Mouse (Mus musculus) gastrocnemius, adult 2 months (tissue): ENCODE measurements at regions not wholly inside any gene's neighbourhood (a gene's known extent, or its start where the extent isn't known, plus 50 kb on each side); places are given as distances from the start of the nearest gene placed in this dataset.

ENCODE experiments used
- DNase-seq: peaks from one replicate; pipeline ENCODE4 v3.0.0; 2022
- H3K27ac ChIP-seq: fragments of 200-600 bp; 2 replicates; pipeline ENCODE4 v1.8.1; 2022; ENCODE audit warnings: mild to moderate bottlenecking
- H3K4me3 ChIP-seq: fragments of 200-600 bp; 2 replicates; pipeline ENCODE4 v1.8.1; 2022; ENCODE audit warnings: mild to moderate bottlenecking, moderate library complexity
- CTCF ChIP-seq: fragments of 200-600 bp; IDR thresholded peaks from 2 replicates; pipeline ENCODE4 v1.8.1; 2022; ENCODE audit warnings: antibody characterized with exemption, mild to moderate bottlenecking, moderate library complexity
- intact Hi-C: fragments of 180-260 bp; cut with DNase I; formaldehyde crosslinking; loops from one replicate; pipeline ENCODE4 v1.15.1; 2025

GRCm38 (mm10) chr5:51801486-51801885 lies 234.0 kb upstream of the Ppargc1a start:
- intact Hi-C loops: no loop called here
- H3K4me3 ChIP-seq: no peak overlapping the region
- H3K27ac ChIP-seq: no peak overlapping the region
- no peak for TF ChIP-seq CTCF
- DNase-seq: no peak

GRCm38 (mm10) chr5:51799371-51800035 lies 232.0 kb upstream of the Ppargc1a start:
- intact Hi-C loops: no loop called here
- no peak for TF ChIP-seq CTCF
- Histone ChIP-seq H3K4me3 (no peak overlapping the region), H3K27ac (no peak overlapping the region)
- DNase-seq: no peak

GRCm38 (mm10) chr5:51794097-51794496 lies 226.6 kb upstream of the Ppargc1a start:
- no peak for DNase-seq
- TF ChIP-seq CTCF: no peak
- H3K27ac ChIP-seq: no peak overlapping the region
- H3K4me3 ChIP-seq: no peak overlapping the region
- intact Hi-C loops: no loop called here

GRCm38 (mm10) chr5:51792950-51793349 lies 225.4 kb upstream of the Ppargc1a start:
- Histone ChIP-seq H3K4me3 (no peak overlapping the region), H3K27ac (no peak overlapping the region)
- no peak for DNase-seq
- intact Hi-C loops: no loop called here
- TF ChIP-seq CTCF: no peak

- DNase-seq: no peak
- no peak overlapping the region for H3K27ac ChIP-seq
- no peak overlapping the region for H3K4me3 ChIP-seq
- TF ChIP-seq CTCF: no peak
- intact Hi-C loops: no loop called here
Measured at GRCm38 (mm10) chr5:51788768-51789167, 221.2 kb upstream of the Ppargc1a start.

- Histone ChIP-seq H3K4me3 (no peak overlapping the region), H3K27ac (no peak overlapping the region)
- intact Hi-C loops: no loop called here
- no peak for TF ChIP-seq CTCF
- DNase-seq: no peak
Measured at GRCm38 (mm10) chr5:51783523-51783922, 216.0 kb upstream of the Ppargc1a start.

- intact Hi-C loops: no loop called here
- Histone ChIP-seq H3K27ac (no peak overlapping the region), H3K4me3 (no peak overlapping the region)
- DNase-seq: no peak
- TF ChIP-seq CTCF: no peak
Measured at GRCm38 (mm10) chr5:51783099-51783498, 215.6 kb upstream of the Ppargc1a start.

- Histone ChIP-seq H3K4me3 (no peak overlapping the region), H3K27ac (no peak overlapping the region)
- intact Hi-C loops: no loop called here
- TF ChIP-seq CTCF: no peak
- no peak for DNase-seq
Measured at GRCm38 (mm10) chr5:51775502-51776145, 208.1 kb upstream of the Ppargc1a start.

GRCm38 (mm10) chr5:51771655-51772054 lies 204.1 kb upstream of the Ppargc1a start:
- TF ChIP-seq CTCF: no peak
- Histone ChIP-seq H3K4me3 (no peak overlapping the region), H3K27ac (no peak overlapping the region)
- DNase-seq: no peak
- intact Hi-C loops: no loop called here

GRCm38 (mm10) chr5:51766111-51766510 lies 198.6 kb upstream of the Ppargc1a start:
- TF ChIP-seq CTCF: no peak

GRCm38 (mm10) chr5:51764416-51764815 lies 196.9 kb upstream of the Ppargc1a start:
- Histone ChIP-seq H3K4me3 (no peak overlapping the region), H3K27ac (no peak overlapping the region)
- intact Hi-C loops: no loop called here
- TF ChIP-seq CTCF: no peak
- no peak for DNase-seq

More at GRCm38 (mm10) chr5:51766111-51766510, 198.6 kb upstream of the Ppargc1a start:
- H3K4me3 ChIP-seq: no peak overlapping the region
- no peak overlapping the region for H3K27ac ChIP-seq
- intact Hi-C loops: no loop called here
- DNase-seq: no peak

- intact Hi-C loops: no loop called here
- TF ChIP-seq CTCF: no peak
- Histone ChIP-seq H3K4me3 (no peak overlapping the region), H3K27ac (no peak overlapping the region)
- DNase-seq: no peak
Measured at GRCm38 (mm10) chr5:51763599-51763998, 196.1 kb upstream of the Ppargc1a start.

- Histone ChIP-seq H3K27ac (no peak overlapping the region), H3K4me3 (no peak overlapping the region)
- intact Hi-C loops: no loop called here
- DNase-seq: no peak
- no peak for TF ChIP-seq CTCF
Measured at GRCm38 (mm10) chr5:51762352-51762751, 194.8 kb upstream of the Ppargc1a start.

GRCm38 (mm10) chr5:51758289-51758688 lies 190.8 kb upstream of the Ppargc1a start:
- H3K27ac ChIP-seq: no peak overlapping the region
- TF ChIP-seq CTCF: no peak
- no peak overlapping the region for H3K4me3 ChIP-seq
- intact Hi-C loops: no loop called here
- DNase-seq: no peak
